Mouse (Mus musculus) ES-Bruce4 (cell line): ENCODE measurements around the gene Gm4869.

Experiments used
- CTCF ChIP-seq: IDR thresholded peaks from one replicate; pipeline ENCODE4 v1.8.1; 2011; ENCODE audit warnings: low read depth, low read length
- EP300 ChIP-seq: IDR thresholded peaks from 2 replicates; pipeline ENCODE4 v1.6.1; 2011; ENCODE audit warnings: low read depth, low read length; ENCODE audit not compliant: insufficient read depth
- POLR2A ChIP-seq: IDR thresholded peaks from one replicate; pipeline ENCODE4 v1.8.1; 2011; ENCODE audit warnings: low read length; ENCODE audit not compliant: insufficient read depth

GRCm38 (mm10) chr5:140408801-140409200, 36.6 kb upstream of the Gm4869 start:
- TF ChIP-seq CTCF = no peak
- no peak for TF ChIP-seq POLR2A
- TF ChIP-seq EP300 = no peak
